Mouse (Mus musculus): ENCODE results near the gene B130006D01Rik.
A peak's percentile ranks its signal among the peaks of the same experiment; 100 is the strongest.

B130006D01Rik gene

DNA sequence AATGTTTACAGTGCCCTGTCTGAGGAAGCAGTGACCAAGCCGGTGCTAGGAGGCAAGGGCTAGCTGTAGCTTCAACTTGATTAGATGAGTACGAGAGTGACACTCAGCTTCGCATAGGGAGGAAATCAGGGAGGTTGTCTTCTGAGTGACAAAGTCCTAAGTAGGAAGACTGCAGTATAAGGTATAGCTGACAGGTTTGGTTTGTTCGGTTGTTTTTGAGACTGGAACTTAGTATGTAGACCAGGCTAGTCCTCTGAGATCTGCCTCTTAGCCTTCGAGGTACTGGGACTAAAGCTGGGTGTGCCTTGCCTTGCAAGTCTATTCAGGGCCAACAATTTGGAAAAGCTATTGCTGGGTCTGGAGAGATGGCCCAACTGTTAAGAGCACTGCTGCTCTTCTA lies at the start of gene B130006D01Rik:
B130006D01Rik (plus strand) TSS at position 301 of the 400 bp plus-strand sequence.
- DNase-seq (ENCODE audit: low spot score in 2 of 2) = no peak

- DNase-seq (ENCODE audit: low spot score in 2 of 2) = no peak
Observed at GRCm38 (mm10) chr11:95675498-95675897, 47.9 kb upstream of the B130006D01Rik start.

DNA sequence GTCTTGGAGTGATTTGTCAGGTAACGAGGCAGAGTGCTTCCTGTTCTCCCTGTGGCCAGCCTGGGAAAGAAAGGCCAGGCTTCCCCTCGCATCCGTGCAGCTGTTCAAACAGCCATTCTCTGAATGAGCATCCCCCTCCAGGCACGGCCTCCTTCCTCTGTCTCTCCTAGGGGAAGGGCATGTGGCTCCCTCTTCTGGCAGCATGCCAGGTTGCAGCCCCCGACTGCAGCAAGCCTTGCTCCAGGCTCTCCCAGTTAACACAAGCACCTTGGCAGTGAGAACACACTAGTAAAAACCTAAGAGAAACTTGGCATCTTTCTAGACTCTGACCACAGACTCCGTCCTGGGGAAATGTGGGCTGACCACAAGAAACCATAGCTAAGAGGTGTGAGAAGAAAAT lies 47.1 kb upstream of the B130006D01Rik start:
- peak; percentile 75 to 83 for DNase-seq (ENCODE audit: low spot score in 2 of 2)

DNA sequence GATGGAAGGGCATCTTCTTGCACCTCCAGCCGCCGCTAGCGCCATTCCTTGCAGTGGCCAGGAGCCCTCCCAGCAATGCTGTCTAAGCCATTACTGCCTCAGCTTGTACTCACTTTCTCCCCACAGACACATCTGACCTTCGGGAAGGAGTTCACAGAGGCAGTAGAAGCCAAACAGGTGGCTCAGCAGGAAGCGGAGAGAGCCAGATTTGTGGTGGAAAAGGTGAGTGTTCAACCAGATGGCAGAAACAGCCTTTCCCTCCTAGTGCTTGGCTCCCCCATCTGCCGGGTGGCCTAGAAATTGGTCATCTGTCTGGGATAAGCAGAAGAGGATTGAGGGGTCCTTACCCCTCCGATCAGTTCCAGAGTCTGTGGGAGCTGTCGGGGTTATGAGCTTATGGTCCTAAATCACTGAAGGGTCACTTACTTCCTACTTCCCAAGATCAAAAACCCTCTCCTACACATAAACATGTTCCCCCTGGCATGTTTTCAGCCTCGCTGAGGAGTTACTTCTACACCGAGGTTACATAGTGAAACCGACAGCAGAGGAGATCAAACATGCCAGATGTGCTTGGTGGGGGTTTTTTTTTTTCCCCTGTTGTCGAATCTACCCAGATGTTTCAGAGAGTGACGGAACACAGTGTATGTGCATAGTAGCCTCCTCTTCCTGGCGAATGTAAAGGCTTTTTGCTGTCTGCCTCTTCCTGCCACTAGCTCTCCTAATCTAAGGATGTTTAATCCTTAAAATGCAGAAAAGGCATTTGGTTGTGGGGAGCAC lies 45.3 kb upstream of the B130006D01Rik start:
- no peak for DNase-seq (ENCODE audit: low spot score in 2 of 2)

DNA sequence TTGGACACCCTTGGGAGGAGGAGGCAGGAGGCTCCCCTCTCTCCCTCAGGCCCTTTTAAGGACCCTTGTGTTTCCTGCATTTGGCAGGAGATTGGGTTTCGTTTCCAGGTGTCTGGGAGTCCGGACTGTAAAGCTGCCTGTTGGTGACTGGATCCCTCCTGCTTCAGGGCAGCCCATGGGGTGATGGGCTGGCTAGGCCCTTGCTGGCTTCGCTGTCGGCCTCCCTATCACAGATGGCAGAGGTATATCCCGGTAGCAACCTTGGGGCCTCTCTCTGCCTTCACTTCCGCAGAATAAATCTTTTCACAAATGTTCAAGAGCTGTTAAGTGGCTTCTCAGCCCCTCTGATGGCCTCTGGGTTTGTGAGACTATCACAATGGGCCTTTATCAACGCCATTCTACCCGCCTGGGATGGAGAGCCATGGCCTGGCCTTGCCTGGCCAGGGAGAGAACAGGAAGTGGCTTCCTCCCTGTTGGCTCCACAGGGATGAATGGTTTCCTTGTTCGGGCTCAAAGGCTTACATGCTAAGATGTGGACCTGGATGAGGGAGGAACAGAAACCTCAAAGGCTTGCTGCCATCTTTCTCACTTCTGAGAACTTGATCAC lies 41.3 kb upstream of the B130006D01Rik start:
- DNase-seq (ENCODE audit: low spot score in 2 of 2) = no peak

- no peak for DNase-seq (ENCODE audit: low spot score in 2 of 2)
Observed at GRCm38 (mm10) chr11:95682946-95683345, 40.4 kb upstream of the B130006D01Rik start.

GRCm38 (mm10) chr11:95686031-95686430 lies 37.4 kb upstream of the B130006D01Rik start:
- DNase-seq (ENCODE audit: low spot score in 2 of 2) = peak; percentile 78 to 86

- peak in 1 of 2 experiments; percentile 37 for DNase-seq (ENCODE audit: low spot score in 2 of 2)
Observed at GRCm38 (mm10) chr11:95687084-95687656, 36.2 kb upstream of the B130006D01Rik start.

GRCm38 (mm10) chr11:95688515-95688914 lies 34.9 kb upstream of the B130006D01Rik start:
- DNase-seq (ENCODE audit: low spot score in 2 of 2) = peak; percentile 45 to 48

DNA sequence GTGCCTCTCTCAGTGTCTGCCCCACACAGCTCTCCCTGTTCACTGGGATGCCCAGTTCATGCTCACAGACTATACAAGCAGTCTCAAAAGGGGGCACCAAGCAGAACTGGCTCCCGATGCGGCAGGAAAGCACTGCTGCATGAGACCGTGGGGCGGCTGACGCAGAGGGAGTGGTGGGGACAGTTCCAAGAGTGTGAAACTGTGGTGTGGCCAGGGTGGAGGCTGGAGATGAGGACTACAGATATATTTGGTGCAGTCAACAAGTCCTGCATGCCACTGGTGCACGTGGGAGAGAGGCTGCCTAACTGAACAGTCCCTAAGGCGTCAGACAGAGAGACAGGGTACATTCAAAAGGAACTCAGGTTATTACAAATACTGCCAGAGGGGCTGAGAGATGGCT lies 34.4 kb upstream of the B130006D01Rik start:
- DNase-seq (ENCODE audit: low spot score in 2 of 2) = no peak

DNA sequence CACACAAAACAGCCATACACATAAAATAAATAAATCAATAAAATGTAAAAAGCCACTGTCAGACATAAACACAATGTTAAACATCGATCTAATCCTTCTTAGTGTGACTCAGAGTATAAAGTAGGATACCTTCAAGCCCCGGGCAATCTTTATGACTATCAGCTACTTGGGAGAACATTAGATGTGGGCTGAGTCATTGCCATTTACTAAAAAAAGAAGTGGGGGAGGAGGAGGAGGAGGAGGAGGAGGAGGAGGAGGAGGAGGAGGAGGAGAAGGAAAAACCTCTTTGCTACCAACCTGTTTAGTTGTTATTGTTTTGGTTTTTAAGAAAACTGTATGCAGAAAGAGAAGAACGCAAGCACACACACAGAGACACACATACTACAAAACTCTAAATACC lies 33.8 kb upstream of the B130006D01Rik start:
- no peak for DNase-seq (ENCODE audit: low spot score in 2 of 2)

GRCm38 (mm10) chr11:95698541-95698940 lies 24.8 kb upstream of the B130006D01Rik start:
- DNase-seq (ENCODE audit: low spot score in 2 of 2) = no peak

DNA sequence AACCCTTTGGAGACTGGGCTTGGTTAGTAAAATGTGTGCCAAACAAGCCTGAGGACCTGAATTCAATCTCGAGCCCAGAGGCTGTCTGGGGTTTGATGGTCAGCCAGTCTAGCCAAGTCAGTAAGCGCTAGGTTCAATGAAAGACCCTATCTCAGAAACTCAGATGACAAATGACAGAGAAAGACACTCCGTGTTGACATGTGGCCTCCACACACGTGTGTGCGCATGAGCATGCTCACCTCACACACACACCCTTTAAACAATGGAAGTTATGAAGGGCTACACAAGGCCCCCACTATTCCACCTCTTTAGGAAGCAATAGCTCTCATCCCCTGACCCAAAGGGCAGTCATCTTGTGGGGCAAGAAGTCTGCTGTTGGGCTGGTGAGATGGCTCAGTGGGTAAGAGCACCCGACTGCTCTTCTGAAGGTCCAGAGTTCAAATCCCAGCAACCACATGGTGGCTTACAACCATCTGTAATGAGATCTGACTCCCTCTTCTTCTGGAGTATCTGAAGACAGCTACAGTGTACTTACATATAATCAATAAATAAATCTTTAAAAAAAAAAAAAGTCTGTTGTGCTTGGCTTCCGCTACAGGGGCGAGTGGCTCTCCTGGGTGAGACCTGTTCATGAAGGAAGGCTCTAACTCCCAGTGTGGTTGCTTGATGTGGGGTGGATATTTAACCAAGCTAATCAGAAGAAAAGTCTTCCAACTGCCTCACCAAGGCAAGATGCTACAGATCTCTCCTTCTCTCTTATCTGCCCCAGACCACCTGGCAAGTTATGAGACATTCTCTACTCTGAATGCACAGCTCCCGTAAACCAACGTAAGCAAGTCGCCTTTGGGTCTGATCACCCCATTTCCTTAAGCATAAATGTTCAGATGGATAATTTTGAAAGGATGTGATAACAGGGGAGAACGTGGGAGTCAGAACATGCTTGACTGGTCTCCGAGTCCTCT lies 22.3 kb upstream of the B130006D01Rik start:
- DNase-seq (ENCODE audit: low spot score in 2 of 2) = no peak

GRCm38 (mm10) chr11:95704032-95704969 lies 19.1 kb upstream of the B130006D01Rik start:
- DNase-seq (ENCODE audit: low spot score in 2 of 2) = no peak

DNA sequence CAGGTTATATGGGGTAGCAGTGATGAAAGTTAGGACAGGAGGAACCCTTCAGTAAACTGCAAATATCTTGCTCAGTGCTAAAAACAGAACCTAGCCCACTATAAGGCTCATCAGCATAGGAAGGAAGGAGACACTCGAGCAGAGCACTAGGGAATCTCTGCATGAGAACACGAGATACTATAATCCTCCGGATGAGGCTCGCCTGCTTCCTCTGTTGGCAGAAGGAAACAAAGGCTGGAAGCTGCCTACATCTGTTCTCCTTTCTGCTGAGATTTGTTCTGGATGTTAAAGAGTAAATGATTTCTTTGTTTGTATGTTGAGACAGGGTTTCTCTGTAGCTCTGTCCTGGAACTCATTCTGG lies 18.4 kb upstream of the B130006D01Rik start:
- DNase-seq (ENCODE audit: low spot score in 2 of 2) = no peak

DNA sequence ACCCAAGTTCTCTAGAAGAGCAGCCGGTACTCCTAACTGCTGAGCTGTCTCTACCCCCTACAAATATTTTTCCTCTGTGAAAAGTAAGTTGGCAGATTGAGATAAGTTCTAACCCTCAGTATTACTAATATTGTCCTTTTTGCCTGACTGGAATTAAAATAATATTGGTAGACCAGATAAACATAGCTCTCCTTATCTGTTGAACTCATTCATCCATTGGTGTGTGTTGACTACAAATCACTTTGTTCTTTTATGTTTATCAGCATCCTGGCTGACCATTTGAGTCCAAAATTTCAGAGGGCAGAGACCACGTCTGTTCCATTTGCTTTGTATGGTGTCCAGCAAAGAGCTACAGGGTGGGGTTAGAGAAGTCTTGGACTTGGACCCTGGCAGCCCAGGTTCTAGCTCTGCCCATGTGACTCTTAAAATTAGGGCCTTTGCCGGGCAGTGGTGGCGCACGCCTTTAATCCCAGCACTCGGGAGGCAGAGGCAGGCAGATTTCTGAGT lies 13.8 kb upstream of the B130006D01Rik start:
- no peak for DNase-seq (ENCODE audit: low spot score in 2 of 2)

GRCm38 (mm10) chr11:95710478-95710877 lies 12.9 kb upstream of the B130006D01Rik start:
- no peak for DNase-seq (ENCODE audit: low spot score in 2 of 2)

DNA sequence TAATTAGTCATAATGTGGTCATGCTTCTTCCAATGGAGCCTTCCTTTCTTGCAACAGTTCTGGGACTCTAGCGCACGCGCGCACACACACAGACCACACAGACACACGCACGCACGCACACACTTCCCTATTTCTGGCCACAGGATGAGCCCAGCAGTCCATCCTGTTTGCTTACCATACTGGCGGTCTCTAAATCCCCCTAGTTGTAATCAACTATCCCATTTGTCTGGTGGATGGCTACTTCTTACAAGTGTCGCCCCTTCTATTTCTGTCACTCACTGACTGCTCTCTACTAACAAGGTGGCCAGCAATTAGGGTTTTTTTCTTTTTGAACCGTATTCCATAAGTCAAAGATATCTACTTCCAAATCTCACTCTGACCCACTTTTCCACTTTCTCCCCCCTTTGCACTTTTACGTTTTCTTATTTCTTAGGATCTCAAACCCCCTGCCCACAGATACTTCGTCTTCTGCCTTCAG lies 11.3 kb upstream of the B130006D01Rik start:
- peak; percentile 51 to 54 for DNase-seq (ENCODE audit: low spot score in 2 of 2)

GRCm38 (mm10) chr11:95712563-95713224 lies 10.7 kb upstream of the B130006D01Rik start, which contains the start of gene Zfp652:
TSS of gene Zfp652 (plus strand) at chr11:95712673.
- DNase-seq (ENCODE audit: low spot score in 2 of 2) = peak; percentile 86 to 88

All from right cerebral cortex, postnatal 10 days (tissue).